Mouse (Mus musculus): ENCODE measurements around the gene Col16a1. TPM values are rescaled to one million over a fixed set of nuclear protein-coding genes. Genes with fewer than 3 reads are reported as not detected.

Col16a1 gene
- polyA plus RNA-seq, 1 experiment from 2014 or later = 50.1 TPM

DNA sequence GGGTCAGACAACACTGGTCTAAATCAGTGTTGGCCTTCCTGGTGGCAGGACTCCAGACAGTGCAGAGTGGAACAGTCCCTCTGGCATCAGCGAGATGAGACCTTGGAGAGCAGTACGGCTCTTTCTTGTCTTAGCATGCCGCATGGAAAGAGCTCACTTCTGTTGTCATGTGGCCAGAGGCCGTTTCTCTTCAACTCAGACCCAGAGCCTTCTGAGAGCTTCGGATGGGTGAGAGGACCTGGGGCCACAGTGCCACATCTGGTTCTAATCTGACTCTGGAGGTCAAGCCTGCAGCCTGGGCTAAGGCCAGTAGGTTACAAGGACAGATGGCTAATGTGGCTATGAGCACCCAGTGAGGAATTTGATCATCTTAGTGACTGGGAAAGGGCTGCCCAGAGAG lies 78.3 kb downstream of the Col16a1 start:
- Histone ChIP-seq H3K36me3 (ENCODE audit: control insufficient read depth, insufficient read depth, low read length) (peaks cover 26% of the 10 kb centered on the region), H3K27me3 (ENCODE audit: control insufficient read depth, insufficient read depth, low read depth, low read length) (no peaks in the 10 kb centered on the region), H3K4me3 (ENCODE audit: low read length) (no peak overlapping the region), H3K4me2 (ENCODE audit: low read depth, low read length) (no peak overlapping the region), H3K9me3 (ENCODE audit: control insufficient read depth, low read length) (no peaks in the 10 kb centered on the region), H3K27ac (ENCODE audit: low read length) (no peak overlapping the region), H3K4me1 (replicated peaks; ENCODE audit: control insufficient read depth, insufficient read depth, low read length) (peaks cover 15% of the 10 kb centered on the region), H3K9ac (ENCODE audit: low read length) (no peak overlapping the region)
- no peak for ATAC-seq (ENCODE audit: low read depth)
- WGBS = 70% methylated on average over 5 of the region's 5 CpGs

DNA sequence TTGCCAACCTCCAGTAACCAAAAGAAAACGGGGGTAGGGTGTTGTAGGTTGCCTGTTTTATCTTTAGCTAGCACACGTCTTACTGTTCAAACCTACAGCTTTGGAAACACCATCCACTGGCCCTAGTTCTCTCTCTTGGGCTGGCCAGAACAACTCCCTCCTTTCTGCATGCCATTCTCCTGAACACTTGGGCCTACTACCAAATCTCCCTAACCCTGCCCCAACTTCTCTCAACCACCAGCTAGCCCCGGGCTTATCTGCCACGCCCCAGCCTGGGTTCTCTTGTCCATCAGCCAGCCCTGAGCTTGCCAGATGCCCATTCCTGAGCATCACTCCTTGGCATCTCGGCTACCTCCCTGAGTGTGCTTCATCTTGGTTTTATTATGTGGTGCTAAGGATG lies 81.3 kb downstream of the Col16a1 start:
- H3K27ac ChIP-seq (ENCODE audit: low read length) = no peak overlapping the region
- peaks cover 25% of the 10 kb centered on the region for H3K36me3 ChIP-seq (ENCODE audit: control insufficient read depth, insufficient read depth, low read length)
- no peak overlapping the region for H3K4me3 ChIP-seq (ENCODE audit: low read length)
- H3K9ac ChIP-seq (ENCODE audit: low read length) = no peak overlapping the region
- WGBS = 73% methylated on average over 5 of the region's 5 CpGs
- ATAC-seq (ENCODE audit: low read depth) = no peak
- peaks cover 6% of the 10 kb centered on the region for H3K4me1 ChIP-seq (replicated peaks; ENCODE audit: control insufficient read depth, insufficient read depth, low read length)
- no peaks in the 10 kb centered on the region for H3K27me3 ChIP-seq (ENCODE audit: control insufficient read depth, insufficient read depth, low read depth, low read length)
- no peak overlapping the region for H3K4me2 ChIP-seq (ENCODE audit: low read depth, low read length)
- H3K9me3 ChIP-seq (ENCODE audit: control insufficient read depth, low read length) = no peaks in the 10 kb centered on the region

GRCm38 (mm10) chr4:130130082-130130481 lies 82.4 kb downstream of the Col16a1 start:
- Histone ChIP-seq H3K4me2 (ENCODE audit: low read depth, low read length) (no peak overlapping the region), H3K27me3 (ENCODE audit: control insufficient read depth, insufficient read depth, low read depth, low read length) (no peaks in the 10 kb centered on the region), H3K4me1 (replicated peaks; ENCODE audit: control insufficient read depth, insufficient read depth, low read length) (peaks cover 4% of the 10 kb centered on the region), H3K9me3 (ENCODE audit: control insufficient read depth, low read length) (no peaks in the 10 kb centered on the region), H3K36me3 (ENCODE audit: control insufficient read depth, insufficient read depth, low read length) (peaks cover 22% of the 10 kb centered on the region), H3K4me3 (ENCODE audit: low read length) (no peak overlapping the region), H3K9ac (ENCODE audit: low read length) (no peak overlapping the region), H3K27ac (ENCODE audit: low read length) (no peak overlapping the region)
- WGBS = 74% methylated on average over 10 of the region's 10 CpGs
- ATAC-seq (ENCODE audit: low read depth) = no peak

DNA sequence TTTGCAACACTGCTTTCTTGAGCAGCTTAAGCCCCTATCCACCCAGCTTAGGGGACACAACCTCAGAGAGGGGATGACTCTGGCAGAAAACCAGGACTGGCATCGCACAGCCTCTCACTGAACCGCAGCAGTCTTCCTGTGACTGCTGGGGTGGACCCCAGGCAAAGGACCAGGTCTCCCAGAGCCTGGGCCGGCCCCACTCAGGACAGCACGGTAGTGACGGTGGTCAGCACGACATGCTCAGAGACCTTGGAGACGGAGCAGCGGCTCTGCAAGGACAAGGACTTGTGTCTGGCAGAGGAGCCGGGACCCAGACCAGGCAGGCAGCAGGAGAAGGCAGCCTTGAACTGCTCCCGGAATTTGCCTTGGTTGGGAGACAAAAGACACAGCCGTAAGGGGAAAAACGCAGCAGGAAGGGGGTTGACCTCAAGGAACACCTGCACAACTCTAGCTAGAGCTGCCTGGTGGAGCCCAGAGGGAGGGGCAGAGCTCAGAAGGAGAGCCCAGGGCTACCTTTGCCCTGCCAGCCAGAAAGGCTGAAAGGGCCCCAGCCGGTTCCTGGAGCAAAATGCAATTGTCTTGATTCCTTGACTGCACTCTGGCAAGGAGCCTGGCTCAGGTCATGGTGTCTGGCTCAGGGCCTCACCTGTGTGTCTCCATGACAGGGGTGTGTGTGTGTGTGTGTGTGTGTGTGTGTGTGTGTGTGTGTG lies 83.2 kb downstream of the Col16a1 start:
- peak; percentile 52; the same call in 1 of the 2 replicates for ATAC-seq (ENCODE audit: low read depth)
- Histone ChIP-seq H3K36me3 (ENCODE audit: control insufficient read depth, insufficient read depth, low read length) (peaks cover 17% of the 10 kb centered on the region), H3K27me3 (ENCODE audit: control insufficient read depth, insufficient read depth, low read depth, low read length) (no peaks in the 10 kb centered on the region), H3K4me1 (replicated peaks; ENCODE audit: control insufficient read depth, insufficient read depth, low read length) (peaks cover under 1% of the 10 kb centered on the region), H3K9me3 (ENCODE audit: control insufficient read depth, low read length) (no peaks in the 10 kb centered on the region), H3K9ac (ENCODE audit: low read length) (no peak overlapping the region), H3K4me2 (ENCODE audit: low read depth, low read length) (no peak overlapping the region), H3K27ac (ENCODE audit: low read length) (no peak overlapping the region), H3K4me3 (ENCODE audit: low read length) (no peak overlapping the region)
- WGBS = 49% methylated on average over 13 of the region's 13 CpGs

GRCm38 (mm10) chr4:130131448-130132105 lies 83.9 kb downstream of the Col16a1 start:
- peaks cover 10% of the 10 kb centered on the region for H3K36me3 ChIP-seq (ENCODE audit: control insufficient read depth, insufficient read depth, low read length)
- ATAC-seq (ENCODE audit: low read depth) = no peak
- H3K27ac ChIP-seq (ENCODE audit: low read length) = no peak overlapping the region
- H3K9me3 ChIP-seq (ENCODE audit: control insufficient read depth, low read length) = no peaks in the 10 kb centered on the region
- H3K4me1 ChIP-seq (replicated peaks; ENCODE audit: control insufficient read depth, insufficient read depth, low read length) = no peaks in the 10 kb centered on the region; the same call in 1 of the 2 replicates
- no peak overlapping the region for H3K4me3 ChIP-seq (ENCODE audit: low read length)
- 84% methylated on average over 7 of the region's 7 CpGs for WGBS
- H3K27me3 ChIP-seq (ENCODE audit: control insufficient read depth, insufficient read depth, low read depth, low read length) = no peaks in the 10 kb centered on the region
- H3K4me2 ChIP-seq (ENCODE audit: low read depth, low read length) = no peak overlapping the region
- no peak overlapping the region for H3K9ac ChIP-seq (ENCODE audit: low read length)

- H3K4me1 ChIP-seq (replicated peaks; ENCODE audit: control insufficient read depth, insufficient read depth, low read length) = no peaks in the 10 kb centered on the region; the same call in 1 of the 2 replicates
- ATAC-seq (ENCODE audit: low read depth) = no peak
- WGBS = 48% methylated on average over 6 of the region's 6 CpGs
- H3K9me3 ChIP-seq (ENCODE audit: control insufficient read depth, low read length) = no peaks in the 10 kb centered on the region
- no peaks in the 10 kb centered on the region for H3K36me3 ChIP-seq (ENCODE audit: control insufficient read depth, insufficient read depth, low read length)
- H3K9ac ChIP-seq (ENCODE audit: low read length) = no peak overlapping the region
- H3K27ac ChIP-seq (ENCODE audit: low read length) = no peak overlapping the region
- H3K4me2 ChIP-seq (ENCODE audit: low read depth, low read length) = no peak overlapping the region
- no peaks in the 10 kb centered on the region; the same call in 1 of the 2 replicates for H3K27me3 ChIP-seq (ENCODE audit: control insufficient read depth, insufficient read depth, low read depth, low read length)
- H3K4me3 ChIP-seq (ENCODE audit: low read length) = no peak overlapping the region
Measured at GRCm38 (mm10) chr4:130133399-130133798, 85.8 kb downstream of the Col16a1 start.

DNA sequence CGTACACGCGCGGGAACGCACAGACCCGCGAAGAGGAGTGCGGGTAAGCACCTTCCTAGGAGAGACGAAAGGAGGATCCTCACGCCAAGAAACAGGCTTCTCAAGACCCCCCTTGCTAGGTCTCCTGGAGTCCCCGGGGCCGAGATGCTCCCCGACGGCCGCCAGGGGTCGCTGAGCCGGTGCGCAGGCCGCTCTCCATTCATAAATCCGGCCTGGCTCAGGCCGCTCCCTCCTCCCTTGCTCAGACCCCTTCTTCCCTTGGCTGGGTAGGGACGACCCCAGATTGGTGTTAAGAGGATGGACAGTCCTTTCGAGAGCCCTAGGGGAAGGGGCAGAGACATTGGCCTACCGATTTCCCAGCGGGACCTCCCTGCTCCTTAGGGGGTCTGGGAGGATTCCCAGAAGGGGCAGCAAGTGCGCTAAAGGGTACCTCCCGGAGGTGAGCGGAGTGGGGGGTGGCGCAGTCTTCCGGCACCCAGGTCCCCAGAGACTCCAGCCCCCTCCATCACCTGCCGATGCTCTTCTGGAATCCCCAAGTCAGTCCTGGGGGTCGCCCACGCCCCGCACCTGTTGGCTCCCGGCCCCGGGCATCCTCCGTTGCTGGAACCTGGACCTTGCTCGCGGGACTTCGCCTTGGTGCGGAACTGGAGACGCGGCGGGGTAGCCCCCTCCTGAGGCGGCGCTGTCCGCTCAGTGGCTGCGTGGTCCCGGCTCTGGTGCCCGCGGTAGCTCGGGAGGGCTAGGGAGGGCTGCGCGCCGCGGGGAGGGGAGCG lies 91.0 kb downstream of the Col16a1 start:
- under 1% methylated on average over 46 of the region's 57 CpGs for WGBS
- H3K27me3 ChIP-seq (ENCODE audit: control insufficient read depth, insufficient read depth, low read depth, low read length) = peaks cover 20% of the 10 kb centered on the region
- peaks cover 8% of the 10 kb centered on the region for H3K4me1 ChIP-seq (replicated peaks; ENCODE audit: control insufficient read depth, insufficient read depth, low read length)

GRCm38 (mm10) chr4:130139214-130139492 lies 91.5 kb downstream of the Col16a1 start, which contains the start of gene Hcrtr1:
Gene Hcrtr1 (minus strand): TSS chr4:130139359.
- peak within 1 kb of the TSS; percentile 68 for H3K4me2 ChIP-seq (ENCODE audit: low read depth, low read length)
- H3K9me3 ChIP-seq (ENCODE audit: control insufficient read depth, low read length) = no peaks in the 10 kb centered on the region
- H3K27ac ChIP-seq (ENCODE audit: low read length) = no peak within 1 kb of the TSS
- peaks cover 20% of the 10 kb centered on the region for H3K27me3 ChIP-seq (ENCODE audit: control insufficient read depth, insufficient read depth, low read depth, low read length)
- peak within 1 kb of the TSS; percentile 39 for H3K4me3 ChIP-seq (ENCODE audit: low read length)
- 2% methylated on average over 11 of the region's 15 CpGs for WGBS
- H3K4me1 ChIP-seq (replicated peaks; ENCODE audit: control insufficient read depth, insufficient read depth, low read length) = peaks cover 8% of the 10 kb centered on the region
- H3K9ac ChIP-seq (ENCODE audit: low read length) = peak within 1 kb of the TSS; percentile 40; the same call in 1 of the 2 replicates
- no peak for ATAC-seq (ENCODE audit: low read depth)
- H3K36me3 ChIP-seq (ENCODE audit: control insufficient read depth, insufficient read depth, low read length) = no peaks in the 10 kb centered on the region

More for the DNA sequence above, 91.0 kb downstream of the Col16a1 start:
- no peaks in the 10 kb centered on the region for H3K36me3 ChIP-seq (ENCODE audit: control insufficient read depth, insufficient read depth, low read length)
- H3K27ac ChIP-seq (ENCODE audit: low read length) = no peak overlapping the region
- peak; percentile 61 for ATAC-seq (ENCODE audit: low read depth)
- H3K4me3 ChIP-seq (ENCODE audit: low read length) = peak overlapping the region; percentile 39
- H3K4me2 ChIP-seq (ENCODE audit: low read depth, low read length) = peak overlapping the region; percentile 68
- H3K9ac ChIP-seq (ENCODE audit: low read length) = peak overlapping the region; percentile 40; the same call in 1 of the 2 replicates
- no peaks in the 10 kb centered on the region for H3K9me3 ChIP-seq (ENCODE audit: control insufficient read depth, low read length)

GRCm38 (mm10) chr4:130140992-130141402 lies 93.4 kb downstream of the Col16a1 start:
- no peak overlapping the region for H3K27ac ChIP-seq (ENCODE audit: low read length)
- H3K4me1 ChIP-seq (replicated peaks; ENCODE audit: control insufficient read depth, insufficient read depth, low read length) = peaks cover 8% of the 10 kb centered on the region
- no peaks in the 10 kb centered on the region for H3K36me3 ChIP-seq (ENCODE audit: control insufficient read depth, insufficient read depth, low read length)
- H3K4me3 ChIP-seq (ENCODE audit: low read length) = no peak overlapping the region
- H3K9me3 ChIP-seq (ENCODE audit: control insufficient read depth, low read length) = no peaks in the 10 kb centered on the region
- peaks cover 20% of the 10 kb centered on the region for H3K27me3 ChIP-seq (ENCODE audit: control insufficient read depth, insufficient read depth, low read depth, low read length)
- no peak overlapping the region for H3K9ac ChIP-seq (ENCODE audit: low read length)
- H3K4me2 ChIP-seq (ENCODE audit: low read depth, low read length) = no peak overlapping the region
- WGBS = 44% methylated on average over 9 of the region's 9 CpGs
- no peak for ATAC-seq (ENCODE audit: low read depth)
